Mouse (Mus musculus) limb, embryonic 11.5 days (tissue): ENCODE data around the gene Fbxw24. TPM values are rescaled to one million over a fixed set of nuclear protein-coding genes. Genes with fewer than 3 reads are reported as not detected.

Experiments
- ATAC-seq: fragments of 200-750 bp; cut with Nextera tagmentation; 2 replicates; pipeline ENCODE4 v1.8.0; 2017; ENCODE audit warnings: low read depth; ENCODE audit not compliant: insufficient number of reproducible peaks, low FRiP score, low TSS enrichment
- DNase-seq: peaks from one replicate; pipeline ENCODE4 v3.0.0-alpha.2; 2015; ENCODE audit warnings: low spot score
- H3K27ac ChIP-seq: fragments of 300-500 bp; sonication (generic); replicated peaks from 2 replicates; pipeline ENCODE4 v1.5.1; 2014; ENCODE audit warnings: low read depth, mild to moderate bottlenecking, low read length
- H3K27me3 ChIP-seq: fragments of 300-500 bp; sonication (generic); 2 replicates; pipeline ENCODE4 v1.6.1; 2014; ENCODE audit warnings: mild to moderate bottlenecking, low read length, mixed read lengths; ENCODE audit not compliant: control insufficient read depth, insufficient read depth
- H3K36me3 ChIP-seq: fragments of 300-500 bp; sonication (generic); 2 replicates; pipeline ENCODE4 v1.6.1; 2014; ENCODE audit warnings: mild to moderate bottlenecking, low read length, moderate library complexity, mixed read lengths; ENCODE audit not compliant: control insufficient read depth, insufficient read depth
- H3K4me1 ChIP-seq: fragments of 300-500 bp; sonication (generic); 2 replicates; pipeline ENCODE4 v1.6.1; 2014; ENCODE audit warnings: low read length, mixed read lengths; ENCODE audit not compliant: control insufficient read depth, insufficient read depth
- H3K4me2 ChIP-seq: fragments of 300-500 bp; sonication (generic); 2 replicates; pipeline ENCODE4 v1.6.1; 2014; ENCODE audit warnings: low read depth, mild to moderate bottlenecking, moderate library complexity; ENCODE audit not compliant: severe bottlenecking
- H3K4me3 ChIP-seq: fragments of 300-500 bp; sonication (generic); 2 replicates; pipeline ENCODE4 v1.5.1; 2014; ENCODE audit warnings: low read depth, low read length
- H3K9ac ChIP-seq: fragments of 300-500 bp; sonication (generic); 2 replicates; pipeline ENCODE4 v1.6.1; 2014; ENCODE audit warnings: mild to moderate bottlenecking, low read length
- H3K9me3 ChIP-seq: fragments of 300-500 bp; sonication (generic); 2 replicates; pipeline ENCODE4 v1.6.1; 2016; ENCODE audit warnings: low read length; ENCODE audit not compliant: control insufficient read depth
- WGBS: fragments of 180-500 bp; shearing (Covaris S2); extraction: QIAGEN DNeasy Blood & Tissue Kit; methylation state at CpG from one replicate; pipeline ENCODE4 v1.1.7; 2014; 5-methylcytosine and 5-hydroxymethylcytosine counted together
- polyA plus RNA-seq: library from polyadenylated mRNA; unstranded; fragments of >200 nt; fragmentation: Nextera tagmentation; extraction: Ambion mirVana; gene quantifications from 2 replicates; pipeline ENCODE4 v1.2.1, GENCODE M21; 2014

Fbxw24 gene
- polyA plus RNA-seq, 1 experiment from 2014 or later: not detected

- H3K4me1 ChIP-seq: no peaks in the 10 kb centered on the region
- DNase-seq: no peak
Observed at GRCm38 (mm10) chr9:109552483-109552882, 73.4 kb downstream of the Fbxw24 start.

More at GRCm38 (mm10) chr9:109552483-109552882, 73.4 kb downstream of the Fbxw24 start:
- 79% methylated on average over 3 of the region's 3 CpGs for WGBS
- no peaks in the 10 kb centered on the region for H3K27me3 ChIP-seq
- H3K36me3 ChIP-seq: no peaks in the 10 kb centered on the region
- no peak overlapping the region for H3K27ac ChIP-seq
- H3K9ac ChIP-seq: no peak overlapping the region
- H3K4me2 ChIP-seq: no peak overlapping the region
- H3K9me3 ChIP-seq: no peaks in the 10 kb centered on the region
- no peak for ATAC-seq
- H3K4me3 ChIP-seq: no peak overlapping the region

Other genes with a start within 250 kb of the Fbxw24 start
- gene Fbxw22, start 221.8 kb downstream of the Fbxw24 start, polyA plus RNA-seq: not detected in 2 replicates
- not detected in 2 replicates for gene Fbxw16, start 176.9 kb downstream of the Fbxw24 start, polyA plus RNA-seq
- gene Fbxw19, start 130.2 kb downstream of the Fbxw24 start, polyA plus RNA-seq: not detected in 2 replicates
- not detected in 2 replicates for gene Fbxw15, start 57.8 kb downstream of the Fbxw24 start, polyA plus RNA-seq
- not detected in 2 replicates for gene Fbxw25, start 38.6 kb upstream of the Fbxw24 start, polyA plus RNA-seq
- gene Fbxw18, start 76.6 kb upstream of the Fbxw24 start, polyA plus RNA-seq: not detected in 2 replicates
- gene Fbxw26, start 120.0 kb upstream of the Fbxw24 start, polyA plus RNA-seq: not detected in 2 replicates
- not detected in 2 replicates for gene Fbxw27, start 164.6 kb upstream of the Fbxw24 start, polyA plus RNA-seq
- gene Spink8, start 186.2 kb upstream of the Fbxw24 start, polyA plus RNA-seq: not detected in 2 replicates
- 84.8 and 91.5 TPM in 2 replicates for gene Nme6, start 206.7 kb upstream of the Fbxw24 start, polyA plus RNA-seq
- gene Camp, start 223.6 kb upstream of the Fbxw24 start, polyA plus RNA-seq: 0.61 TPM in 1 of 2 replicates, not detected in the other
- 42.8 and 50.2 TPM in 2 replicates for gene Cdc25a, start 249.5 kb upstream of the Fbxw24 start, polyA plus RNA-seq